Mouse (Mus musculus) neural tube, embryonic 12.5 days (tissue): Measurements from ENCODE around the gene Tead1. TPM values are rescaled to one million over a fixed set of nuclear protein-coding genes. Genes with fewer than 3 reads are reported as not detected.

Experiments used
- ATAC-seq: fragments of 200-750 bp; cut with Nextera tagmentation; 2 replicates; pipeline ENCODE4 v1.8.0; 2017; ENCODE audit warnings: low read depth, mild to moderate bottlenecking, moderate TSS enrichment, moderate library complexity; ENCODE audit not compliant: low FRiP score
- H3K27ac ChIP-seq: fragments of 300-500 bp; sonication (generic); 2 replicates; pipeline ENCODE4 v1.5.1; 2016
- H3K27me3 ChIP-seq: fragments of 300-500 bp; sonication (generic); replicated peaks from 2 replicates; pipeline ENCODE4 v1.6.1; 2016; ENCODE audit warnings: mild to moderate bottlenecking
- H3K36me3 ChIP-seq: fragments of 300-500 bp; sonication (generic); 2 replicates; pipeline ENCODE4 v1.6.1; 2016; ENCODE audit warnings: mild to moderate bottlenecking
- H3K4me1 ChIP-seq: fragments of 300-500 bp; sonication (generic); 2 replicates; pipeline ENCODE4 v1.6.1; 2016
- H3K4me2 ChIP-seq: fragments of 300-500 bp; sonication (generic); replicated peaks from 2 replicates; pipeline ENCODE4 v1.6.1; 2016; ENCODE audit warnings: mild to moderate bottlenecking
- H3K4me3 ChIP-seq: fragments of 300-500 bp; sonication (generic); 2 replicates; pipeline ENCODE4 v1.5.1; 2016
- H3K9ac ChIP-seq: fragments of 300-500 bp; sonication (generic); 2 replicates; pipeline ENCODE4 v1.6.1; 2016; ENCODE audit warnings: mild to moderate bottlenecking
- H3K9me3 ChIP-seq: fragments of 300-500 bp; sonication (generic); 2 replicates; pipeline ENCODE4 v1.6.1; 2016; ENCODE audit warnings: mild to moderate bottlenecking
- whole genome bisulfite sequencing: fragments of 180-500 bp; shearing (Covaris S2); methylation state at CpG from one replicate; pipeline ENCODE4 v1.1.7; 2016; 5-methylcytosine and 5-hydroxymethylcytosine counted together
- polyA plus RNA-seq: library from polyadenylated mRNA; unstranded; fragments of >200 nt; fragmentation: Nextera tagmentation; extraction: Ambion mirVana; gene quantifications from 2 replicates; pipeline ENCODE4 v1.2.1, GENCODE M21; 2016

The Tead1 gene
- polyA plus RNA-seq, 1 experiment from 2014 or later = 20.9 TPM

GRCm38 (mm10) chr7:112789693-112790092 lies 110.6 kb downstream of the Tead1 start:
- Histone ChIP-seq H3K36me3 (no peaks in the 10 kb centered on the region), H3K4me3 (no peak overlapping the region), H3K27me3 (no peaks in the 10 kb centered on the region), H3K4me2 (no peak overlapping the region), H3K27ac (no peak overlapping the region), H3K9me3 (no peaks in the 10 kb centered on the region), H3K9ac (no peak overlapping the region), H3K4me1 (peaks cover 58% of the 10 kb centered on the region)
- 93% methylated on average over 4 of the region's 4 CpGs for WGBS
- no peak for ATAC-seq

GRCm38 (mm10) chr7:112790334-112790733 lies 111.2 kb downstream of the Tead1 start:
- Histone ChIP-seq H3K4me3 (no peak overlapping the region), H3K36me3 (no peaks in the 10 kb centered on the region), H3K27ac (no peak overlapping the region), H3K27me3 (no peaks in the 10 kb centered on the region), H3K4me2 (no peak overlapping the region), H3K9ac (no peak overlapping the region), H3K9me3 (no peaks in the 10 kb centered on the region), H3K4me1 (peaks cover 57% of the 10 kb centered on the region)
- ATAC-seq = no peak
- whole genome bisulfite sequencing = 71% methylated on average over 2 of the region's 2 CpGs

- WGBS = 90% methylated on average over 6 of the region's 6 CpGs
- ATAC-seq = no peak
- H3K9me3 ChIP-seq = no peaks in the 10 kb centered on the region
- H3K4me1 ChIP-seq = peaks cover 35% of the 10 kb centered on the region
- H3K27me3 ChIP-seq = no peaks in the 10 kb centered on the region
- no peak overlapping the region for H3K9ac ChIP-seq
- H3K4me3 ChIP-seq = no peak overlapping the region
- no peak overlapping the region for H3K27ac ChIP-seq
- H3K4me2 ChIP-seq = no peak overlapping the region
- H3K36me3 ChIP-seq = no peaks in the 10 kb centered on the region
These were observed 113.6 kb downstream of the Tead1 start for GRCm38 (mm10) chr7:112792679-112793078.

- 54% methylated on average over 7 of the region's 7 CpGs for WGBS
- Histone ChIP-seq H3K4me1 (peaks cover 26% of the 10 kb centered on the region), H3K4me3 (no peak overlapping the region), H3K27ac (no peak overlapping the region), H3K4me2 (no peak overlapping the region), H3K9ac (no peak overlapping the region), H3K27me3 (no peaks in the 10 kb centered on the region), H3K36me3 (no peaks in the 10 kb centered on the region), H3K9me3 (no peaks in the 10 kb centered on the region)
- no peak for ATAC-seq
These were observed 114.8 kb downstream of the Tead1 start for GRCm38 (mm10) chr7:112793903-112794302.

GRCm38 (mm10) chr7:112794481-112794880 lies 115.4 kb downstream of the Tead1 start:
- no peak overlapping the region for H3K4me2 ChIP-seq
- peaks cover 26% of the 10 kb centered on the region for H3K4me1 ChIP-seq
- no peak overlapping the region for H3K27ac ChIP-seq
- no peaks in the 10 kb centered on the region for H3K27me3 ChIP-seq
- H3K4me3 ChIP-seq = no peak overlapping the region
- no peaks in the 10 kb centered on the region for H3K9me3 ChIP-seq
- no peak for ATAC-seq
- no peak overlapping the region for H3K9ac ChIP-seq
- 16% methylated on average over 2 of the region's 2 CpGs for WGBS
- H3K36me3 ChIP-seq = no peaks in the 10 kb centered on the region

GRCm38 (mm10) chr7:112797526-112798321 lies 118.6 kb downstream of the Tead1 start:
- 82% methylated on average over 8 of the region's 8 CpGs for WGBS
- Histone ChIP-seq H3K36me3 (no peaks in the 10 kb centered on the region), H3K4me1 (peaks cover 40% of the 10 kb centered on the region), H3K9me3 (no peaks in the 10 kb centered on the region), H3K9ac (no peak overlapping the region), H3K4me2 (no peak overlapping the region), H3K27ac (no peak overlapping the region), H3K4me3 (no peak overlapping the region), H3K27me3 (no peaks in the 10 kb centered on the region)
- no peak for ATAC-seq

- H3K27me3 ChIP-seq = no peaks in the 10 kb centered on the region
- ATAC-seq = no peak
- H3K9me3 ChIP-seq = no peaks in the 10 kb centered on the region
- no peak overlapping the region for H3K4me2 ChIP-seq
- no peaks in the 10 kb centered on the region for H3K36me3 ChIP-seq
- no peak overlapping the region for H3K27ac ChIP-seq
- WGBS = 74% methylated on average over 8 of the region's 8 CpGs
- H3K4me3 ChIP-seq = no peak overlapping the region
- H3K4me1 ChIP-seq = peaks cover 37% of the 10 kb centered on the region
- H3K9ac ChIP-seq = no peak overlapping the region
These were observed 122.6 kb downstream of the Tead1 start for GRCm38 (mm10) chr7:112801706-112802105.

GRCm38 (mm10) chr7:112806718-112807400 lies 127.7 kb downstream of the Tead1 start:
- Histone ChIP-seq H3K9ac (no peak overlapping the region), H3K4me2 (peak overlapping the region; percentile 45), H3K4me3 (no peak overlapping the region), H3K4me1 (peaks cover 39% of the 10 kb centered on the region), H3K9me3 (no peaks in the 10 kb centered on the region), H3K27me3 (no peaks in the 10 kb centered on the region), H3K27ac (0 out of 2 replicates have a peak overlapping the region, but pooled peaks have one; percentile 0), H3K36me3 (no peaks in the 10 kb centered on the region)
- peak; percentile 65 for ATAC-seq
- 22% methylated on average over 2 of the region's 2 CpGs for WGBS

GRCm38 (mm10) chr7:112807401-112807751 lies 128.3 kb downstream of the Tead1 start:
- ATAC-seq = peak; percentile 66; the same call in 1 of the 2 replicates
- 2% methylated on average over 6 of the region's 6 CpGs for WGBS

GRCm38 (mm10) chr7:112810752-112811151 lies 131.6 kb downstream of the Tead1 start:
- no peak overlapping the region for H3K27ac ChIP-seq
- H3K36me3 ChIP-seq = no peaks in the 10 kb centered on the region
- H3K27me3 ChIP-seq = no peaks in the 10 kb centered on the region
- WGBS = 41% methylated on average over 7 of the region's 7 CpGs
- no peak overlapping the region for H3K4me2 ChIP-seq
- H3K9ac ChIP-seq = no peak overlapping the region
- ATAC-seq = no peak
- peaks cover 28% of the 10 kb centered on the region for H3K4me1 ChIP-seq
- H3K4me3 ChIP-seq = no peak overlapping the region
- H3K9me3 ChIP-seq = no peaks in the 10 kb centered on the region

More at GRCm38 (mm10) chr7:112807401-112807751, 128.3 kb downstream of the Tead1 start:
- H3K27me3 ChIP-seq = no peaks in the 10 kb centered on the region
- 0 out of 2 replicates have a peak overlapping the region, but pooled peaks have one; percentile 0 for H3K27ac ChIP-seq
- no peak overlapping the region for H3K4me3 ChIP-seq
- peak overlapping the region; percentile 45 for H3K4me2 ChIP-seq
- H3K36me3 ChIP-seq = no peaks in the 10 kb centered on the region
- peaks cover 36% of the 10 kb centered on the region for H3K4me1 ChIP-seq
- H3K9me3 ChIP-seq = no peaks in the 10 kb centered on the region
- H3K9ac ChIP-seq = no peak overlapping the region

GRCm38 (mm10) chr7:112812037-112812775 lies 133.1 kb downstream of the Tead1 start:
- peak; percentile 17; the same call in 1 of the 2 replicates for ATAC-seq
- Histone ChIP-seq H3K4me2 (no peak overlapping the region), H3K4me1 (peaks cover 20% of the 10 kb centered on the region), H3K4me3 (no peak overlapping the region), H3K27ac (no peak overlapping the region), H3K9me3 (no peaks in the 10 kb centered on the region), H3K27me3 (no peaks in the 10 kb centered on the region), H3K36me3 (no peaks in the 10 kb centered on the region), H3K9ac (no peak overlapping the region)
- 67% methylated on average over 10 of the region's 10 CpGs for WGBS

GRCm38 (mm10) chr7:112813163-112813562 lies 134.0 kb downstream of the Tead1 start:
- Histone ChIP-seq H3K9ac (no peak overlapping the region), H3K4me3 (no peak overlapping the region), H3K27me3 (no peaks in the 10 kb centered on the region), H3K27ac (no peak overlapping the region), H3K4me2 (no peak overlapping the region), H3K4me1 (peaks cover 17% of the 10 kb centered on the region), H3K9me3 (no peaks in the 10 kb centered on the region), H3K36me3 (no peaks in the 10 kb centered on the region)
- WGBS = 95% methylated on average over 7 of the region's 7 CpGs
- ATAC-seq = no peak
